Mouse (Mus musculus) embryonic fibroblast, embryonic 13.5 days (primary cell): ENCODE results near the gene Acvrl1.

ENCODE experiments used
- CTCF ChIP-seq: IDR thresholded peaks from 2 replicates; pipeline ENCODE4 v1.5.1; 2011; ENCODE audit warnings: mild to moderate bottlenecking, control low read depth, low read length, moderate library complexity, borderline replicate concordance; ENCODE audit not compliant: insufficient read depth
- POLR2A ChIP-seq: IDR thresholded peaks from 2 replicates; pipeline ENCODE4 v1.6.1; 2011; ENCODE audit warnings: low read depth, mild to moderate bottlenecking, control low read depth, low read length, moderate library complexity

- TF ChIP-seq CTCF (no peak), POLR2A (no peak)
Measured at GRCm38 (mm10) chr15:101189981-101190761, 61.8 kb downstream of the Acvrl1 start.
